Mouse (Mus musculus) layer of hippocampus, adult 9-11 months (tissue): ENCODE measurements around the gene Nadk.
"Not testable (repeated sequence)": the region's sequence is repeated elsewhere in the genome, so short reads cannot be mapped to it uniquely, and the experiment has no call there.

Experiments
- DNase-seq: peaks from one replicate; pipeline ENCODE4 v3.0.0; 2022

Nadk gene

DNA sequence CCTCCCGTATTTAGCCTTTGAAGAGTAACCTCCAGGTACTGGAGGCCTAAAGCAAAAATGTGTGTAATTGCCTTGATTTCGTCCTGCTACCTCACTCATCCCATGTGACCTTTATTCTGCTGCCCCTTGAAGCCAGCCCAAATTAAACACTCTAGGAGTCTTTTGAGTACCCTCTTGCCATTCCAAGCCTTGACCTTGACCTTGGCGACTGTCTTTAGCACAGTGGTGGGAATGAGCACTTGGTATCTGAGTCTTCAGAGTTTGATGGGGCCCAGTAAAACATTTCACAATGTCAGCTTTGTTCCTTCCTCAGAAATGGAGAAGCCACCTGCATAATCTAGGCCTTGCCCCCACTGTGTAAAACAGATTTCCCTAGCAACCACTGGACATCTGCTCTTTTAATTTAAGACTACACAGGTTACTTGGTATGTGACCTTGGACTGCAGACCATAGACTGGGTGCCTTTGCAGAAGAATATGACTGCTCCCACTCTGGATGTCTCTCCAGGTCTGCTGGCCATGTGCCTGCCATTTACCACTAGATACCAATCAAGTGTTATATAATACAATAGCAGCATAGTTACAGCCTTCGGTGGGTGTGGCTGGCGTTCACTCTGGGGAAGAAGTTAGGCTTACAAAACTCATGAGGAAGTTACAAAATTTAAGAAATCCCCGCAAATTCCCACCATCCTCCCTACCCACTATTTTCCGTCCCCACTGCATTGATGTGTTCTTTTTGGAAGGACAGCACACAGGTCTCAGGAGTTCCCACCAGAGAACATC, at the start of gene Nadk:
Gene Nadk (plus strand): TSS at position 718 of the 782 bp plus-strand sequence.
- DNase-seq: no peak

DNA sequence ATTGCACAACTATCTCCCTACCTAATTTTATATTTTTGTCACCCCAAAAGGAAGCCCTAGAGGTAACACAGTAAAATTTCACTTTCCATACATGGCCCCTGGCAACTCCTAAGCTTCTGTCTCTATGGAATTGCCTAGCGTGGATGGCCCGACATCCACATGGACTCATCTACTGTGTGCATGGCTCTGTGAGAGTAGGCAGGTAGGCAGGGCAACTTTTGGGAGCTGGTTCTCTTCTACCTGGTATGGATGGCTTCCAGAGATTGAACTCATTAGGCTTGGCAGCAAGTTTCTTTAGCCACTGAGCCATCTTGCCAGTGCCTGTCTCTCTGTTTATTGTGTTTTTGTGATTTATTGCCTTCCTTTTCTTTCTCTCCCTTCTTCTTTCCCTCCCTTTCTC, 47.4 kb upstream of the Nadk start:
- no peak for DNase-seq

DNA sequence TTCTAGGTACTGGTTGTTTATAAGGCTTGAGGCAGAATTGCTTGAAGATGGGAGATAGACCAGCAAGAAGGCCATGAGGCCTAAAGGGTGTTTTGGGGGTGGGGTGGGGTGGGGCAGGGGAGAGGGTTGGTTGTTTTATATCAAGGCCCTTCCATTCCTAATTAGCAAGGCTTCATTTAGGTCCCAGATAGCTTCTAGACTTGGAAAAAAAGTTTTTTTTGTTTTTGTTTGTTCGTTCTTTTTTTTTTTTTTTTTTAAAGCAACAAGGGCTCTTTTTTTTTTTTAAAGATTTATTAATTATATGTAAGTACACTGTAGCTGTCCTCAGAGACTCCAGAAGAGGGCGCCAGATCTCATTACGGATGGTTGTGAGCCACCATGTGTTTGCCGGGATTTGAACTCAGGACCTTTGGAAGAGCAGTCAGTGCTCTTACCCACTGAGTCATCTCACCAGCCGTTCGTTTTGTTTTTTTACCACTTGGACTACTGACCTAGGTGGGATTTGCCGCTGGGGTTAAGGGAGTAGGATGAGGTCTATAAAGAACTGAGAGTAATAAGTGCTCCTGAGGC, 44.1 kb upstream of the Nadk start:
- DNase-seq: no peak

DNA sequence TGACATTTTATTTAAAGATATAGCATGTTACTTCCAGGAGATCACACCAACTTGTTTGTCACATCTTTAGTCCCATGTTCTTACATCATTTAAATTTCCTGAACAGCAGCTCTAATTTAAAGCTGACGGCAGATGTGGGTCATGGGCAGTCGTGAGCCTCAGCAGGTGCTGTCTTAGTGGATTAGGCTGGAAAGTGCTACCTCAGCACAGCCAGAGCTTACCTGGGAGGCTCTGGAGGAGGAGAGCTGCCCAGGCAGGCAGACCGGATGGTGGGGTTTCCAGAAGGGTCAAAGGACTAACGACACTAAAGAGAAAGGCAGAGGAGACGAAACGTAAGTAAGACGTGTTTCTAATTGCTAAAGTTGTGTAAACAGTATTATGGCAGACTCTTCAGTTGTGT, 39.9 kb upstream of the Nadk start:
- no peak for DNase-seq

DNA sequence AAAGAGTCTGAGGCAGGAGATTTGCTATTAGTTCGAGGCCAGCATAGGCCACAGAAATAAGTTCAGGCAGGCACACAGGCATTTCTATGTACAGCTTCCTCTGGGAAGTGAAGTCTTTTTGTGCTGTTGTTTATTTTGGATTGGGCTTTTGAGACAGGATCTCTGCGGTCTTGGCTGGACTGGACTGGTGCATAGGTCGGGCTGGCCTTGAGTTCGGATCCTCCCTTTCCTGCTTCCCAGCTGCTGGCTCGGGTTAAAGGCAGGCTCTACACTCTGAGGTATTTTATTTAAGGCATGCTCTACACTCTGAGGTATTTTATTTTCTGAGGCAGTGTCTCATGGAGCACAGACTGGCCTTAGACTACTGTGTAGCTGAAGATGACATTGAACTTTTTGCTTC, 36.4 kb upstream of the Nadk start:
- DNase-seq: no peak

DNA sequence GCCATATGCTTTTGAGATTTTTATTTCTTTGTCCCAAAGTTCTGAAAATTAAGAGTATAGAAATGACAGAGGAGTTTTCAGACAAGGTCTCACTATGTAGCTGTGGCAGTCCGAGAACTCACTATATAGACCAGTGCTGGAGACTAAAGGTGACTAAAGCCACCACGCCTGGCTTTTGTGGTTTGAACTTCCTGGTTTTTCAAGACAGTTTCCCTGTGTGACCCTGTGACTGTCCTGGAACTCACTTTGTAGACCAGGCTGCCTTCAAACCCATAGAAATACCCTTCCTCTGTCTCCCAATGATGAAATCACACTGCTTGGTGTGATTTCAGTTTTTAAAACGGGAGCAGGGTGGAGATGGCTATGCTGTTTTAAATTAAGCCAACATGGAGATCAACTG, 32.9 kb upstream of the Nadk start:
- DNase-seq: no peak

DNA sequence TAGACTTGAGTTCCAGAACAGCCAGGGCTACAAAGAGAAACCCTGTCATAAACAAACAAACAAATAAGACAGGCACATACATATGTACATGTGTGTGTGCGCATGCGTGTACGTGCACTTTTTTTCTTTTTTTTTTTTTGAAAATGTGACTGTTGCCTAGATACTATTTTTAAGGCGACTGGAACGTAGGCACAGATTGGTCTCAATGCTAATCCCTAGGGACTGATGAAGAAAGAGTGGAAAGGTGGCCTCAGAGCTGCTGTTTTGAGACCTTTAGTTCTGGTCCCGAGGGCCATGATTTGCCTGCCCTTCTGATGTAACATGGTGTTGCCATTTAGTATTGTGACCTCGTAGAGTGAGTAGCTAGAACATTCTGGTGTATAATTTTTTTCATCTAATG, 12.2 kb upstream of the Nadk start:
- no peak for DNase-seq

DNA sequence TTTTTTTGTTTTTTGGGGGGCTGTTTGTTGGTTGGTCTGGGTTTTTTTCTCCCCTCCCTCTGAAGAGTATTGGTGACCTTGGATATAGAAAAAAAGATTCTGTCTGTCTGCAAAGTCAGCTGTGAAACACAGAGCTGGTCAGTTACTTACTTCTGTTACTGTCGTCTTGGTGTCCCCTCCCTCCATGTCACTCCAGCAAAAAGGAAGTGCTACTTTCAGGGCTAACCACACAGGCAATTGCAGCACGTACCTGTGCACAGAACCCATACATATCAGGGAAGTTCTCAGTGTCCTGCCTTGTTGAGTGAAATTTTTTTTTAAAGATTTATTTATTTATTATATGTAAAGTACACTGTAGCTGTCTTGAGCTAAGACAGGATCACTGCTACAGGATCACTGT, 11.7 kb upstream of the Nadk start:
- no peak for DNase-seq

DNA sequence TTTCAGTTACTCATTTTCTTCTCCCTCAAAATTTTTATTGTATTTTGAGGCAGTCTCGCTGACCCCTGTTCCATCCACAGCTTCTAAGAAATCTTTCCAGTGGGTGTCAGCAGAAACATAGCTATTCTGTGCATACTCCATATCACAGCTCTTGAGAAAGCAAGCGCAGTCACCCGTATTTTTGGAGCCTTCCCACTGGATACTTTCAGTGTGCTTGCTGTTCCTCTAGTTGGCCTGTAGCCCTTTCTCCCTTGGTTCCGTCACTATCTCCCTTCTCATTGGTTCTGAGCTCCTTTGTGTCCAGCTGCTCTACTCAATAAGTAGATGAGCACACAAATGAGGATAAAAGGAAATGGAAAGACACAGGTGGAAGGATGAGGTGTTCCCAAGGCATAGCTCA, 11.1 kb upstream of the Nadk start:
- no peak for DNase-seq

DNA sequence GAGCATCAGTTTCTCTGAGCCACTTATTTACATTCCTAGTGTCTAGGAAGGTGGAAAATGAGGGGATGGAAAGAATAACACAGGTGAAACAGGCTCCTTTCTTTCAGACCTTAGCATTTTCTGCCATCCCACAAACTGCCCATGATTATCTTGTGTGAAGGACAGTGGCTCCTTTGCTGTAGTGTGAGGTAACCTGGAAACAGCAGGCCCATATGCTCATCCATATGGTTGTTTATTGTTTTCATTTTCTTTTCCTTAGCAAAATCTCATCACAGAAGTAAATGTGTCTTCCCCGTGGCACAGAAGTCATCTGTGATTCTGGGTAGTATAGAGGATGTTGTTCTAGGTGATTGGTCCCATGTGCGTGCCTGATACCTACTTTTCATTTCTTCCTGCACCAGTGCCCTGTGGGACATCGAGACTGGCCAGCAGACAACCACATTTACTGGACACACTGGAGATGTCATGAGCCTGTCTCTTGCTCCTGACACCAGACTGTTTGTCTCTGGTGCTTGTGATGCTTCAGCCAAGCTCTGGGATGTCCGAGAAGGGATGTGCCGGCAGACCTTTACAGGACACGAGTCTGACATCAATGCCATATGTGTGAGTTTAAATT, 9.2 kb upstream of the Nadk start:
- DNase-seq: no peak

DNA sequence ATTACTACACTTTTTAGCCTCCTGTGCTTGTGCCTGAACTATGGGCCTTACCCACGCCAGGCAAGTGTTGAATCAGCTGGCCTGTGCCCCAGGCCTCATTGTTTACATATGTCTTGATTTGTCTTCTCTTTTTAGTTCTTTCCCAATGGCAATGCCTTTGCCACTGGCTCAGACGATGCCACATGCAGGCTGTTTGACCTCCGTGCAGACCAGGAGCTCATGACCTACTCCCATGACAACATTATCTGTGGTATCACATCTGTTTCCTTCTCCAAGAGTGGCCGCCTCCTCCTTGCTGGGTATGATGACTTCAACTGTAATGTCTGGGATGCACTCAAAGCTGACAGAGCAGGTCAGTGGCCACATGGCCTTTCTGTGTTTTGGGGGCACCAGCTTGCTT, 7.3 kb upstream of the Nadk start:
- no peak for DNase-seq

DNA sequence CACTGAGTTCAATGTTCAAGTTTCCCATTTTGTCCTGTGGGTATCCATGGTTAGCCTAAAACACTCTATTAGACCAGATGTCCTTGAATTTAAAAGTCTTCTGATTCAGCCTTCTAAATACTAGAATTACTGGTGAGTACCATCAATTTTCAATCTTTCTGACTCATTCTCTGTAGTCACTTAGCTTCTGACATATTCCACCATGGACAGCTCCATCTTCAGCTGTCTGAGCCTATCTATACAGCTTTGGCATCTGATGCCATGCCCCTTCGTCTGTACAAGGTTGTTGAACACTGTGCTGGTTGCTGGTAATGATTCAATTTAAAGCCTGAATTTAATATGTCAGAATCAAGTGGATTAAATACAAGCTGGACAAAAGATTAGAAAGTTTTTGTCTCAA, 6.7 kb upstream of the Nadk start:
- DNase-seq: no peak

DNA sequence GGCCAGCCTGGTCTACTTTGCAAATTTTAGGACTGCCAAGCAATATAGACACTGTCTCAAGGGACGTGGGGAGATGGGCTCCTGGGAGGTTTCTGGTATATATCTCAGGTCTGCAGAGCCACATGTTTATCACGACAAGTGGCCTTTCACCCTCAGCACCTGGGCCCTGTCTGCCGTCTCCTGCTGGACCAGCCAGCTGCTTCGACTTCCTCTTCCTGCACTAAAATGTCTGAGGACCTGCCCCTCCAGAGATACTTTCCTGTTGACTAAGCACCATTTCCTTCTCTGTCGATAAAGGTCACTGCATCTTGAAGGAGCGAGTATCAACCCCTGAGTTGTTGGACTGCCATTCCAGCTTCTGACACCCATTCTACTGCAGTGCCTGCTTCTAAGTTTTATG, 2.7 kb upstream of the Nadk start:
- no peak for DNase-seq

DNA sequence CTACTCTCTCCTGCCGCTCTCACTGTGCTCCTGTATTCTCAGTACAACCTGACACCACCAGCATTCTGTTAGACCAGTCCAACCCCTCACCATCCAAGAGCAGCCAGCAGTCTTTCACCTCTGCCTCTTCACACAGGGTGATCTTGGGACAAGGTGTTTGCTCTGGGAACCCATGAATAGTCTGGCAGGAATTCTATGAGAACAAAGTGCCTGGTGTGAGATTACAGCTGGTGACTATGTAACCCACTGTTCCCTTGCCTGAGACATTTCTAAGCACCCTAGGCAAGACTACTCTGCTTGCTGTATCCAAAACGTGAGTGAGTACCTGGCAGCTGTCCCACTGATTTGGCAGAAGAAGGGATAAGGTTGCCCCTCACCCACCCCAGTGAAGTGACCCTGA, 1.2 kb upstream of the Nadk start:
- no peak for DNase-seq

DNA sequence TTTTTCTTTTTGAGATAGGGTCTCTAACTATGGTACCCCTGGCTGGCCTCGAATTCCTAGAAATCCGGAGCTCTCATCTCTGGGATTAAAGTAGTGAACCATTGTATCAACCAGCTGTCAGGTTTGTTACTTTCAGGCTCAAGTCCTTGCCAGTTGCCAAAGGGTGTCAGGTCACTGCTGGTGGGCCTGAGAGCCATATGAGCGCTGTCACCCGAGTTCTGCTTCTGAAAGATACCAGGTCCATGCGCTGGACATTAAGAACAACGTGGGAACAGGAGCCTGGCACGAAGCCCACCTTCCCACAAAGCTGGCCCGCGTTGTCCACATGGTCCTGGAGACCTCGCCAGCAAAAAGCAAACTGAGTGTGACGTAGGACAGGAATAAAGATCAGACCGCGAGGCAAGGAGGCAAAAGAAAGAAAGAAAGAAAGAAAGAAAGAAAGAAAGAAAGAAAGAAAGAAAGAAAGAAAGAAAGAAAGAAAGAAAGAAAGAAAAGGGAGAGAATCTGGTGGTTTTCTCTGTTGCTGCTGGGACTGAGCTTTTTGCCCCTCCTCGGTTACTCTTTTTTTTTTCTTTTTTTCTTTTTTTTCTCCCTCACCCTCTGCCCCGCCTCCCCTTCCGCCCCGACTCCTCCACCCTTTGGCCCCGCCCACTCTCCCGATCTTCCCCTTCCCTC, 684 bp downstream of the Nadk start:
- peak; percentile 53 for DNase-seq

DNA sequence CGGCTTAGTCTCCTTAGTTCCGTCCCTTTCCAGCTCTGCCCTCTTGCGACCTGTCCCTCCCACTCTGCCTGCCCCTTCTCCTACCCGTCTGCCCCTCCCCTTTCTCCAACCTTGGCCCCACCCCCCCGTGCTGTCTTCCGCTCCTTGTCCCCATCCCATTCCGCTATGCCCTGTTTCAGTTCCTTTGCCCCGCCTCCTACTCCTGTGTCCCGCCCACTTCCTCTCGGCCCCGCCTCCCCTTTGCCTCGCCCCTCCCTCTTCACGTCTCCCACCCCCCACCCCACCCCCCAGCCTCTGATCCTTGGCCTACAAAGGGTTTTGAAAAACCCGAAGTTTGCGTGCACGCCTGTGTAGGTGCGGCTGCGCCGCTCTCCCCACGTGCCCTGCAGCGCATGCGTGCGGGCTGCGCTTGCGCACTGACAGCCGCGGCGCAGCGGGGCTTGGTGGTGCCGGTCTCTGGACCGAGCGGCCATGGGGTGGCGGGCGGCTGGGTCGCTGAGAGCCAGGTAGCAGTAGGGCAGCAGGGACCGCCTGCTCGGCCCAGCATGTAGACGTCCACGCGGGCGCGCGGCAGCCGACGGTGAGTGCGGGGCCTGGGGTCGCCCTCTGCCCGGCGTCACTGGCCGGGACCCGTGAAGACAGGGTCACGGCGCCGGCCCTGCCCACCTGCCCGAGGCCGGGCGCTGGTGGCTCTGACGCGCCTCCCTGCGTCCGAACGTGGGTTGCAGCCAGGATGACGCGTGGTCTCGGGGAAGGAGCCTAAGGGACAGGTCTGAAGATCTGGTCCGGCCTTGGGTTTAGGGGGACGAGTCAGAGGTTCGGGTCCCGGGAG, 1.4 kb downstream of the Nadk start:
- peak; percentile 96 for DNase-seq

DNA sequence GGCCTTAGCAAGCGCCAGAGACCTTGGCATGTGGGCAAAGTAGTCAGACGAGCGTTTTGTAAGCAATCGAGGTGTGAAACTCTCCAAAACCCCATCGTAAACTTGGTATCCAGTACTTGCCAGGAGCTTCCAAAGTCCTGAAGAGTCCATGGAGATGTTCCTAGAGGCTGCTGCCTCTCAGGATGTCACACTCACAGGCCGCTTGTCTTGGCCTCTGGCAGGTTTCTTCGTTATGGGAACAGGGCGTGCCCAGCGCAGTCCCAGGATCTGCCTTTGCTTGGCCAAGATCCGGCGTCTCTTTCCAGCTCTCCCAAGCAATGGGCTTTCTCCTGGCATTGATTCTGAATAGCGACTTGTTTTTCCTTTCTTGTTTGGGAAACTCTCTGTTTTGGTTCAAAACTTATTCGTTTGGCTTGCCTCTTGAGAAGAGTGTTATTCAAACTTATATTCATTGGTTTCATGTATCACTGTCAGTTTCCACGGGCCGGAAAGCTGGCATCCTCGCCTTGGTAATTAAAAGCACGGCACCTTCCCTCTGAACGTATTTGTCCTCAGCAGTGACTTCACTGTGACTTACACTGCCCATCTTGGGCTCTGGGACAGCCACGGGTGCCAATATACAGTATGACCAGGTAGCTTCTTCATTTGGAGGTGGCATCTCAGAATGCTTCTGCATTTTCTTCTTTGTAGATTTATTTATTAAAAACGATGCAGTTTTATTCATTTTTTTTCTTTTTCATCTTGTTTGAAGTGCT, 2.3 kb downstream of the Nadk start:
- peak; percentile 39 for DNase-seq

DNA sequence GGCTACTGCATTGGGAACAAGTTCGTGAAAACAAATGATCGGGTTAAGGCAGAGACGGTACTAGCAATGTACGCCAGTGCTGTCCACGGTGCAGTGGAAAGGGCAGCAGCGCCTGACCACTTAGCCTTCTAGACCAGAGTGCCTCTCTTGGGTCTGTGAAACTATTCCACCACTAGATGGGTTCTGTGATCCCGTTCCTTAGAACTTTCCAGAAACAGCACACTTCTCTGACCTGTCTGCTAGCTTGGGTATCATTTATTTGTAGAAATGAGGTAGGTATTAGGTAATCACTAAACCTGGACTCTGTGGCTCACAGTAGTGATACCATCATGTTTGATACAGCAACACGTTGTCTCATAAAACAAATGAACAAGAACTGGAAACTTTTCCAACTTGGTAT, 4.4 kb downstream of the Nadk start:
- no peak for DNase-seq

DNA sequence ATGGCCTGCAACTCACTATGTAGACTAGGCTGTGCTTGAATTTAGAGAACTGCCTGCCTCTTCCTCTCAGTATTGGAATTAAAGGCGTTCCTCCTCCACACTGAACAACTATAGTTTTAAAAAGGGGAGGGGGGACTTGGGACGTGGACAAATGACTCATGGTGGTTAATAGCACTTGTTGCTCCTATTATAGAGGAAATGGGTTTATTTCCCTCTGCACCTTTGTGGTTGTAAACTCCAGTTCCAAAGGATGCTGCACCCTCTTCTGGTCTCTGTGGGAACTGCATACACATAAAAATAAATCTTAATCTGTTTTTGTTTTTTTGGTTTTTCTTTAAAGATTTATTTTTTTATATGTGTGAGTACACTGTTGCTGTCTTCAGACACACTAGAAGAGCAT, 6.0 kb downstream of the Nadk start:
- no peak for DNase-seq

DNA sequence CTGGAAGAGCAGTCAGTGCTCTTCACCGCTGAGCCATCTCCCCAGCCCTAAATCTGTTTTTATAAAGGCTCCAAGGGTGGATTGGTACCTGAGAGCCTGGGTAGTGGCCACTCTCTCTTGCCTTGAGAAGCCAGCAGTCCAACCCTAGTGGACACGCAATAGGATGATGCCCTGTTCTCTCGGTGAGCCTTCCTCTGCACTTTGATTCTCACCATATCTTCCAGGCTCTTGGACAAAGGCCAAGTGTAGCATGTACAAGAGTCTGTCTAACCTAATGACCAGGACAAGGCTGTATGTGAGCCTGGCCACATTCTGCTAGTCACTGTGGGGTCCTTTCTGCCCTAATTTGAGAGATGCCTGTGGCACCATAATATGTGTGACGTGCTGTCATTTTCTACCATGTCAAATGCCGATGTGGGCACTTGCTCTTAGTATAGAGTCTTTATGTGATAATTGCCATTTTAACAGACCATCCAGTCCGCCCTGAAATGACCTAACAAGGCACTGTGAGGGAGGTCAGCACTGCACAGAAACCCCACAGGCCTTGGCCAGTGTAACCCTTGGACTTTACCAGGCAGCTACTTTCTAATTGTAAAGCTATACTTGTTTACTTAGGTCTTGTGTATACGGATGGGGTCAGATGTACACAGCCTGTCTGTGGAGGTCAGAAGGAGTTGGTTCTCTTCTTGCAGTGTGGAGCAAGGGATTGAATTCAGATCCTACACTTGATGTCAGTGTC, 6.6 kb downstream of the Nadk start:
- no peak for DNase-seq

DNA sequence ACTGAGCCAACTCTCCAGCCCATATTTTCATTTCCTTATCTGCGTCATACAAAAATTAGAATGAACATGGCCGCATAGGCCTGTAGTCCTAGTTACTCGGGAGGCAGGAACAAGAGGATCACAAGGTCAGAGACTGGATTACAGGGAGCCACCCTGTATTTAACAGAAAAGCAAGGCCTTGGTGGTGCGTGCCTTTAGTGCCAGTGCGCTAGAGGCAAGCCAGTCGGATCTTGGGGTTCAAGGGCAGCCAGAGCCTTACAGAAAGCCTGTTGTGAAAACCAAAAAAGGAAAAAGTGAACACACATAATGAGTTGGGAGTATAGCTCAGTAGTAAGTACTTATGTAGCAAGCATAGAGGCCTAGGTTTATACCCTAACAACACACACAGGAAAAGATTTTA, 7.6 kb downstream of the Nadk start:
- no peak for DNase-seq

DNA sequence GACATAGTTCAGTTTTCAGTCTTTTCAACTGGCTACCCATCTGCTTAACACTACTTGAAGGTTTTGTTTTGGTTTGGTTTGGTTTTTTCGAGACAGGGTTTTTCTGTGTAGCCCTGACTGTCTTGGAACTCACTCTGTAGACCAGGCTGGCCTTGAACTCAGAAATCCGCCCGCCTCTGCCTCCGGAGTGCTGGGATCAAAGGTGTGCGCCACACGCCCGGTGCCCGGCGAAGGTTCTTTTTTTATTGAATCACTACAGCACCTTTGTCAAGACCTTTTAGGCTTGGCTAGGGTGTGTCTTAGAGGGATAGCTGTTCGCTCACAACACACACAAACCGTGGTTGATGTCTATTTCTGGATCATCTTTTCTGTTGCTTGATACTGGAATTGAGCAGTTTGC, 8.1 kb downstream of the Nadk start:
- not testable (repeated sequence) for DNase-seq
